Mouse (Mus musculus) MEL (cell line): ENCODE results near the gene Zbtb7b. TPM values are rescaled to one million over a fixed set of nuclear protein-coding genes. Genes with fewer than 3 reads are reported as not detected.

Experiments used
- DNase-seq: peaks from one replicate; pipeline ENCODE4 v3.0.0; 2011; ENCODE audit warnings: low read depth, low spot score
- H3K27ac ChIP-seq: 2 replicates; pipeline ENCODE4 v1.5.1; 2012; ENCODE audit warnings: low read depth, mild to moderate bottlenecking, control low read depth, low read length, moderate library complexity; ENCODE audit not compliant: control insufficient read depth
- H3K27me3 ChIP-seq, 2 experiments: fragments of 150-350 bp in 1 of 2; sonication (generic) in 1 of 2; 2 replicates each; pipeline ENCODE4 v1.6.1; 2012; ENCODE audit warnings: low read length in 2 of 2, mild to moderate bottlenecking in 2 of 2, improper control_type of control experiment in 1 of 2, moderate library complexity in 1 of 2; ENCODE audit not compliant: insufficient read depth in 2 of 2, control insufficient read depth in 1 of 2
- H3K36me3 ChIP-seq, 2 experiments: 2 replicates each; pipeline ENCODE4 v1.6.1; 2012 to 2014; ENCODE audit warnings: low read length in 2 of 2, improper control_type of control experiment in 1 of 2, inconsistent platforms in 1 of 2, mild to moderate bottlenecking in 1 of 2; ENCODE audit not compliant: insufficient read depth in 2 of 2, control insufficient read depth in 1 of 2
- H3K4me1 ChIP-seq, 2 experiments: fragments of 150-350 bp in 1 of 2; sonication (generic) in 1 of 2; 2 replicates each; pipeline ENCODE4 v1.6.1; 2012; ENCODE audit warnings: low read length in 2 of 2, improper control_type of control experiment in 1 of 2, mild to moderate bottlenecking in 1 of 2; ENCODE audit not compliant: insufficient read depth in 2 of 2, control insufficient read depth in 1 of 2
- H3K4me3 ChIP-seq, 2 experiments: fragments of 150-350 bp in 1 of 2; sonication (generic) in 1 of 2; 2 replicates each; pipeline ENCODE4 v1.5.1; 2012; ENCODE audit warnings: low read depth in 2 of 2, low read length in 2 of 2, mild to moderate bottlenecking in 2 of 2, moderate library complexity in 2 of 2, control low read depth in 1 of 2, improper control_type of control experiment in 1 of 2; ENCODE audit not compliant: control insufficient read depth in 1 of 2, insufficient read depth in 1 of 2
- H3K79me2 ChIP-seq: 2 replicates; pipeline ENCODE4 v1.6.1; 2012; ENCODE audit warnings: mild to moderate bottlenecking, low read length, moderate library complexity; ENCODE audit not compliant: control insufficient read depth, poor library complexity, insufficient read depth
- H3K9ac ChIP-seq: 2 replicates; pipeline ENCODE4 v1.6.1; 2012; ENCODE audit warnings: low read depth, mild to moderate bottlenecking, control low read depth, low read length, moderate library complexity; ENCODE audit not compliant: control insufficient read depth, poor library complexity, severe bottlenecking
- H3K9me3 ChIP-seq: fragments of 150-350 bp; sonication (generic); replicated peaks from 2 replicates; pipeline ENCODE4 v1.6.1; 2012; ENCODE audit warnings: mild to moderate bottlenecking, low read length, improper control_type of control experiment, moderate library complexity; ENCODE audit not compliant: insufficient read depth
- BHLHE40 ChIP-seq: IDR thresholded peaks from 2 replicates; pipeline ENCODE4 v1.6.1; 2012; ENCODE audit warnings: low read depth, mild to moderate bottlenecking, inconsistent platforms, low read length, improper control_type of control experiment, borderline replicate concordance
- CHD1 ChIP-seq: IDR thresholded peaks from 2 replicates; pipeline ENCODE4 v1.6.1; 2012; ENCODE audit warnings: low read depth, mild to moderate bottlenecking, inconsistent platforms, low read length, improper control_type of control experiment
- CHD2 ChIP-seq: IDR thresholded peaks from 2 replicates; pipeline ENCODE4 v1.6.1; 2011; ENCODE audit warnings: low read length, improper control_type of control experiment
- CTCF ChIP-seq, 3 experiments: IDR thresholded peaks in 2 of 3; conservative IDR thresholded peaks in 1 of 3; 2 replicates each; pipeline ENCODE4 v1.5.1; 2011 to 2012; ENCODE audit warnings: low read length in 3 of 3, low read depth in 2 of 3, mild to moderate bottlenecking in 2 of 3, improper control_type of control experiment in 1 of 3, inconsistent platforms in 1 of 3, mixed read lengths in 1 of 3, moderate library complexity in 1 of 3; ENCODE audit not compliant: control insufficient read depth in 1 of 3, insufficient read depth in 1 of 3, poor library complexity in 1 of 3, severe bottlenecking in 1 of 3
- E2F4 ChIP-seq: IDR thresholded peaks from 2 replicates; pipeline ENCODE4 v1.6.1; 2011; ENCODE audit warnings: low read depth, low read length, improper control_type of control experiment, borderline replicate concordance
- ELF1 ChIP-seq: IDR thresholded peaks from 2 replicates; pipeline ENCODE4 v1.6.1; 2014; ENCODE audit warnings: low read depth, mild to moderate bottlenecking, inconsistent platforms, low read length, improper control_type of control experiment, moderate library complexity
- ETS1 ChIP-seq: IDR thresholded peaks from 2 replicates; pipeline ENCODE4 v1.6.1; 2012; ENCODE audit warnings: low read depth, mild to moderate bottlenecking, inconsistent platforms, low read length, improper control_type of control experiment, moderate library complexity
- HCFC1 ChIP-seq: IDR thresholded peaks from 2 replicates; pipeline ENCODE4 v1.6.1; 2012; ENCODE audit warnings: low read depth, mild to moderate bottlenecking, inconsistent platforms, low read length, improper control_type of control experiment, moderate library complexity
- KAT2A ChIP-seq: conservative IDR thresholded peaks from 2 replicates; pipeline ENCODE4 v1.6.1; 2012; ENCODE audit warnings: low read depth, low read length, improper control_type of control experiment, inconsistent platforms
- MAFK ChIP-seq: IDR thresholded peaks from 2 replicates; pipeline ENCODE4 v1.6.1; 2011; ENCODE audit warnings: low read depth, mild to moderate bottlenecking, low read length, improper control_type of control experiment, borderline replicate concordance
- MAX ChIP-seq: IDR thresholded peaks from 2 replicates; pipeline ENCODE4 v1.6.1; 2011; ENCODE audit warnings: low read length, improper control_type of control experiment
- MXI1 ChIP-seq: IDR thresholded peaks from 2 replicates; pipeline ENCODE4 v1.6.1; 2011; ENCODE audit warnings: mild to moderate bottlenecking, low read depth, low read length, improper control_type of control experiment
- MYB ChIP-seq: IDR thresholded peaks from 2 replicates; pipeline ENCODE4 v1.6.1; 2011; ENCODE audit warnings: mild to moderate bottlenecking, low read depth, low read length, improper control_type of control experiment
- MYC ChIP-seq: IDR thresholded peaks from 2 replicates; pipeline ENCODE4 v1.6.1; 2011; ENCODE audit warnings: low read depth, mild to moderate bottlenecking, low read length, improper control_type of control experiment, moderate library complexity
- NRF1 ChIP-seq: IDR thresholded peaks from 2 replicates; pipeline ENCODE4 v1.6.1; 2014; ENCODE audit warnings: low read depth, mild to moderate bottlenecking, inconsistent platforms, low read length, improper control_type of control experiment, moderate library complexity; ENCODE audit not compliant: poor library complexity, insufficient read depth, severe bottlenecking
- POLR2A ChIP-seq, 2 experiments: IDR thresholded peaks; 2 replicates each; pipeline ENCODE4 v1.6.1; 2011 to 2012; ENCODE audit warnings: low read length in 2 of 2, mild to moderate bottlenecking in 2 of 2, control low read depth in 1 of 2, improper control_type of control experiment in 1 of 2, low read depth in 1 of 2, moderate library complexity in 1 of 2; ENCODE audit not compliant: control insufficient read depth in 1 of 2, insufficient read depth in 1 of 2, poor library complexity in 1 of 2
- POLR2AphosphoS2 ChIP-seq: IDR thresholded peaks from 2 replicates; pipeline ENCODE4 v1.6.1; 2011; ENCODE audit warnings: low read length, improper control_type of control experiment
- POLR2AphosphoS5 ChIP-seq: IDR thresholded peaks from 2 replicates; pipeline ENCODE4 v1.6.1; 2012; ENCODE audit warnings: low read depth, borderline replicate concordance, mild to moderate bottlenecking, inconsistent platforms, low read length, moderate library complexity, mixed read lengths
- RAD21 ChIP-seq: IDR thresholded peaks from 2 replicates; pipeline ENCODE4 v1.6.1; 2011; ENCODE audit warnings: mild to moderate bottlenecking, low read depth, low read length, improper control_type of control experiment
- RCOR1 ChIP-seq: IDR thresholded peaks from 2 replicates; pipeline ENCODE4 v1.6.1; 2012; ENCODE audit warnings: low read depth, mild to moderate bottlenecking, inconsistent platforms, low read length, improper control_type of control experiment
- SIN3A ChIP-seq: IDR thresholded peaks from 2 replicates; pipeline ENCODE4 v1.6.1; 2012; ENCODE audit warnings: low read length, improper control_type of control experiment, inconsistent platforms
- SMC3 ChIP-seq: IDR thresholded peaks from 2 replicates; pipeline ENCODE4 v1.6.1; 2011; ENCODE audit warnings: low read depth, low read length, improper control_type of control experiment
- TAL1 ChIP-seq: IDR thresholded peaks from 2 replicates; pipeline ENCODE4 v1.6.1; 2012; ENCODE audit warnings: mild to moderate bottlenecking, inconsistent platforms, low read length, moderate library complexity, mixed read lengths
- TBP ChIP-seq: IDR thresholded peaks from 2 replicates; pipeline ENCODE4 v1.8.0; 2011; ENCODE audit warnings: low read depth, low read length, improper control_type of control experiment
- UBTF ChIP-seq: IDR thresholded peaks from 2 replicates; pipeline ENCODE4 v1.6.1; 2012; ENCODE audit warnings: low read depth, mild to moderate bottlenecking, inconsistent platforms, low read length, improper control_type of control experiment, moderate library complexity, borderline replicate concordance; ENCODE audit not compliant: insufficient read depth
- USF1 ChIP-seq: IDR thresholded peaks from 2 replicates; pipeline ENCODE4 v1.6.1; 2014; ENCODE audit warnings: low read depth, mild to moderate bottlenecking, inconsistent platforms, low read length, improper control_type of control experiment, moderate library complexity
- USF2 ChIP-seq, 2 experiments: IDR thresholded peaks; 2 replicates each; pipeline ENCODE4 v1.6.1; 2011 to 2012; ENCODE audit warnings: improper control_type of control experiment in 2 of 2, low read length in 2 of 2, borderline replicate concordance in 1 of 2, inconsistent platforms in 1 of 2, low read depth in 1 of 2, mild to moderate bottlenecking in 1 of 2; ENCODE audit not compliant: insufficient read depth in 1 of 2
- ZKSCAN1 ChIP-seq: IDR thresholded peaks from 2 replicates; pipeline ENCODE4 v1.6.1; 2012; ENCODE audit warnings: low read depth, mild to moderate bottlenecking, inconsistent platforms, low read length, improper control_type of control experiment, moderate library complexity
- ZMIZ1 ChIP-seq: IDR thresholded peaks from 2 replicates; pipeline ENCODE4 v1.6.1; 2012; ENCODE audit warnings: low read depth, mild to moderate bottlenecking, inconsistent platforms, low read length, improper control_type of control experiment, moderate library complexity
- polyA plus RNA-seq, 2 experiments: library from polyadenylated mRNA; stranded (reverse) in 1 of 2; unstranded in 1 of 2; fragments of >175 nt in 1 of 2; fragments of >200 nt in 1 of 2; gene quantifications; 2 replicates each; pipeline versions ENCODE4 v1.2.1 to v1.2.4; 2012; ENCODE audit warnings: low replicate concordance in 2 of 2, low read depth in 1 of 2; ENCODE audit not compliant: insufficient read length in 2 of 2, insufficient read depth in 1 of 2, missing spikeins in 1 of 2
- total RNA-seq: library from RNA; depleted of rRNA; stranded (reverse); fragments of 300-350 nt; gene quantifications from 2 replicates; pipeline ENCODE4 v1.2.3, GENCODE M21; 2012

Zbtb7b gene
- total and polyA plus RNA-seq, 3 experiments, result 8.5 to 20.1 TPM; not detected in 1

DNA sequence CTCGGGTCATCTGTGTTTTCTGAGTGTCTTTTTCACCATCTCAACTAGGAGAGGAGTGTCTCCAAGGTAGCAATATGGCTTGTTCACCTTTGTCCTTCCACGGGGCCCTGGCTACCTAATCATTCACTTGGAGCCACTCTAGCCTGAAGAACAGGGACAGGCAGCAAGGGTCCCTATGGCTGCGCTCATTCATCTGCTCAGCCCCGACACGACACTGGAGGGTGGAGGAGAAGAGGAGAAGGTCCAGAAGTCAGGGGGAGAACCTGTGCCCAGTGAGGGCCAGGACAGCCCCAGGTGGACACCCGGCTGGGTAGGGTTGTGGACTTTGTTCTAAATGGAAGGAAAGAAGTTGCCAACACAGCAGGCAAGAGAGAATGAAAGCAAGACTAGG, 39.1 kb downstream of the Zbtb7b start:
- no peak for DNase-seq
- H3K27me3 ChIP-seq, result no peaks in the 10 kb centered on the region; a peak in 1 of 4 replicates
- peaks cover 0 to 22% of the 10 kb centered on the region in 2 experiments; a peak in 2 of 4 replicates for H3K4me1 ChIP-seq
- no peaks in the 10 kb centered on the region for H3K79me2 ChIP-seq
- no peak overlapping the region for H3K27ac ChIP-seq
- no peak overlapping the region for H3K4me3 ChIP-seq
- TF ChIP-seq NRF1 (no peak), MAFK (no peak), SIN3A (no peak), SMC3 (no peak), USF2 (IDR thresholded peaks at IDR 0.05; ENCODE audit: borderline replicate concordance in 1 of 2, insufficient read depth in 1 of 2, low read depth in 1 of 2, low read length in 2 of 2) (no peak), HCFC1 (no peak), UBTF (no peak)
- H3K9me3 ChIP-seq, result no peaks in the 10 kb centered on the region
- no peak overlapping the region for H3K9ac ChIP-seq
- peaks cover 0 to 8% of the 10 kb centered on the region in 2 experiments; a peak in 2 of 4 replicates for H3K36me3 ChIP-seq

DNA sequence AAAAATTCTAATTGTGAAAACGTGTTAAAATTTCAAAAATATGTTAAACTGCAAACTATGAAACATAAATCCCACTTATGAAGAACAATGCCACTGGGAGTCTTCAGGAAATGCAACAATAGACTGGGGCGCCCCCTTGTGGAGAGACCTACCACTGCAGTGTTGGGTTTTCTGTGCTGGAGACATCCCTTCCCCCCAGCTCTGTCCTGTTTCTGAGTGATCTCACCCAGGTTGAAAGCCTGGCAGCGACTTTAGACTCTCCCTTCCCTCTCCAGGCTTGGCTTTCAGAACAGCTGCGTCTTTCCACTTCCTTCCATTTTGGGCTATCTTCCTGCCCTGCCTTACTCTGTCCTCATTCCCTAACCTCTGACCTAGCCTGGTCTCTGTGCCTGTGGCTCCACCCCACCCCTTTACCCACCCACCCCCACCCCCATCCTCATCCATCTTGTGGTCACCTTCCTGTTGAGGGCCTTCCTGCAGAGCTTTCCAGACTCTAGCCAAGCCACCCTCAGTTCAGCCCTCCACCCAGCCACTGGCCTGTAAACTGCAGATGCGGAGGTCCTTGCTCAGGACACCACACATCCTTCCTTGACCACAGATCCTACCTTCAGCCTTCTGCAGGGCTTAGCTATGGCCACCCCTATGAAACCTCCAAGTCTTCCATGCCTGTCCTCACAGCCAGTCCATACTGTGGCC, 39.6 kb downstream of the Zbtb7b start:
- H3K79me2 ChIP-seq, result no peaks in the 10 kb centered on the region; the same call in 1 of the 2 replicates
- peak; percentile 86 for DNase-seq
- H3K9ac ChIP-seq, result no peak overlapping the region
- H3K27me3 ChIP-seq, result no peaks in the 10 kb centered on the region; a peak in 1 of 4 replicates
- no peak overlapping the region for H3K4me3 ChIP-seq
- H3K36me3 ChIP-seq, result peaks cover 0 to 9% of the 10 kb centered on the region in 2 experiments; a peak in 2 of 4 replicates
- peaks cover 0 to 23% of the 10 kb centered on the region in 2 experiments; a peak in 2 of 4 replicates for H3K4me1 ChIP-seq
- no peak overlapping the region for H3K27ac ChIP-seq
- no peaks in the 10 kb centered on the region for H3K9me3 ChIP-seq
- TF ChIP-seq NRF1 (no peak), CTCF (IDR thresholded peaks at IDR 0.05 in 2 of 3, conservative IDR thresholded peaks at IDR 0.05 in 1 of 3; ENCODE audit: control insufficient read depth in 1 of 3, insufficient read depth in 1 of 3, low read depth in 2 of 3, low read length in 3 of 3, poor library complexity in 1 of 3, severe bottlenecking in 1 of 3) (peak; percentile 97 to 99 (median 98)), MYB (no peak), RAD21 (peak; percentile 80), RCOR1 (no peak), USF1 (no peak), MYC (no peak), TBP (no peak), SMC3 (peak; percentile 89), CHD2 (peak; percentile 32), ELF1 (peak; percentile 29; the same call in 1 of the 2 replicates), KAT2A (no peak), POLR2AphosphoS2 (no peak), E2F4 (no peak), ZKSCAN1 (no peak), ZMIZ1 (no peak), SIN3A (peak; percentile 41; the same call in 1 of the 2 replicates), ETS1 (no peak), USF2 (IDR thresholded peaks at IDR 0.05; ENCODE audit: borderline replicate concordance in 1 of 2, insufficient read depth in 1 of 2, low read depth in 1 of 2, low read length in 2 of 2) (no peak), MAX (no peak), MXI1 (no peak), BHLHE40 (peak; percentile 57; the same call in 1 of the 2 replicates), POLR2A (IDR thresholded peaks at IDR 0.05; ENCODE audit: control insufficient read depth in 1 of 2, insufficient read depth in 1 of 2, low read depth in 1 of 2, low read length in 2 of 2, poor library complexity in 1 of 2) (no peak), POLR2AphosphoS5 (no peak), CHD1 (no peak), MAFK (no peak), TAL1 (no peak)
